Mouse (Mus musculus) heart, postnatal 25 days (tissue): Measurements from ENCODE around the gene 4833420G17Rik. TPM values are rescaled to one million over a fixed set of nuclear protein-coding genes. Genes with fewer than 3 reads are reported as not detected.
"Not testable (repeated sequence)": the region's sequence is repeated elsewhere in the genome, so short reads cannot be mapped to it uniquely, and the experiment has no call there.

Experiments
- DNase-seq: peaks from one replicate; pipeline ENCODE4 v3.0.0; 2022; ENCODE audit warnings: low spot score
- intact Hi-C: fragments of 180-260 bp; cut with DNase I; formaldehyde crosslinking; loops from one replicate; pipeline ENCODE4 v1.15.1; 2025
- total RNA-seq, 2 experiments: library from RNA; stranded (reverse); gene quantifications; 2 replicates each; pipeline ENCODE4 v1.2.3; 2021

Gene 4833420G17Rik
- total RNA-seq = 1 to 10 TPM; 8.7 to 9.6 TPM

DNA sequence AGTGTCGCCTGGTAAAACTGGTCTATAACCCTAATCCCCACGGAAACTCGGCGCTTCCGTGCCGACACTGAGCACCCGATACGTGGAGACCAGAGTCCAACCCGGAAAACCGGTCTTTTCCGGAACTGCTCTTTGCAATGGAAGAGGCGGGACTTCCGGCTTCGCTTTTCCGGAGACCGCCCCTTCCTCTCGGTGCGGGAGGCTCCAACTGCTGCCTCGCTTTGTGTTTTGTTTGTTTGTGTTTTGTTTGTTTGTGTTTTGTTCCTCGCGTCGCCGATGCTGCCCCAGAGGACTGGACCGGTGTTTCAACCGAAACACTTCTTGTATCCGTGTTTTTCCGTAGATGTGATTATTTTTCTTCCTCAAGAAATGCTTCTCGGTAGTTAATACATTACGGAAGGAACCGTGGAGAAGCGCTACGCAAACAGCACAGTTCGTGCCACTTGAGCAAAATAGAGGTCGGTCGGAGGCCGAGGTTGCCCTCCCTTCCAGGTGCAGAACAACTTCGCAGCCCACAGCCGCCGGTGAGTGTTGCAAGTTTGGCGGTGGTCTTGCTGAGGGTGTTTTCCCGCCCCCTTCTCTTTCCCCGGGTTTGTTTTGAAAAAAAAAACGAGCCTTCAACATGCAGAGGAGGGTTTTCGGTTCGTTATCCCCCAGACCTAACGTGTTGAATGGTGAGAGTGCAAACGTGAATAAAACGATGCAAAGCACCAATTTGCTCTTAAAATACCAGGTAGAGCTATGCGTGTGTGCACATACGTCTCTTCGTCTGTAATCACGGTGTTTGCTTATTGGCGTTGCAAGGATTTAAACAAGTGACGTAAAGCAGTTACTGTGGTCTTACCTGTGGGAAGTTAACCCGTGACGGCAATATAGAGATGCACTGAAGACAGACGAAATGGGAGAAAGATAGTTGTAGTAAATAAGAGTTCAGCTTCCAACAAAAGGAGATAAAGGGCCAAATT is at the start of gene 4833420G17Rik:
TSS of gene 4833420G17Rik (plus strand) at position 173 of the 965 bp plus-strand sequence.
- intact Hi-C loops = loop anchor here (2.0 to 5.0 kb wide), 2 partner anchors 34 to 66 kb away; partner anchors contain the start of gene Paip1

DNA sequence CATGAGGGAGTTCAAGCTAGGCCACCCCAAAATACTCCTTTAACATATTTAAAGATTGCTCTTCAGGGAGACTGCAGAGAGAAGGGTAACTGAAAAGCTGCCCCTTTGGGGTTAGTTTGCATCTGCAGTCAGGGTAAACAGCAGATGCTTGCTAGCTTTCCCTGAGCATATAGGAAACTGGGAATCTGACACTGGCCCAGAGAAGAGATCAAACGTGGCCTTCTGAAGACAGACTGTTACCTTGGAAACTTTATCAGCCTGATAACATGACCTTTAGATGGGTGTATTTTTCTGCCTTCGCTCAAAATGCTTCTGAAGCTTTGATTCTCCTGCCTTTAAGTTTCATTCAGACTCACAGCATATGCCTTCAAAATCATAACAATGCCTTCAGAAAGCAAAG is 49.5 kb upstream of the 4833420G17Rik start:
- intact Hi-C loops = no loop called here
- DNase-seq = no peak

More for the DNA sequence above, at the start of gene 4833420G17Rik:
- DNase-seq = peak; percentile 77

DNA sequence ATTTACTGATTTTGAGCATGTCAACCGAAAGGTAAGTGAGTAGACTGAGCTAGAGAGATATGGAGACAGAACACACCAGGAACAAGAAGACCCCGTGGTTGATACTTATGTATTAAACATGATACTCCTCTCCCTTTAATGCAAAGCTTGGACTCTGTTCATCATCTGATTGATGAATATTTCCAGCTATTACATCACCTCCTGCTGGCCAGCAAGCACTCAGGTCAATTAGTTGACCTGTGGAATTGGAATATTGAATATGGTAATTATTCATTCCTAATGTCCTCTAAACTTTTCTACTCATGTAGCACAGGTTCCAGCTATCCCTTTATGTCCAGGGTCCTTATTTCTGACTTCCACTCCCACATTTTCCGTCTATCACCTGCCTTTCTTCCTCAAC is 44.1 kb upstream of the 4833420G17Rik start:
- DNase-seq = no peak
- intact Hi-C loops = no loop called here

DNA sequence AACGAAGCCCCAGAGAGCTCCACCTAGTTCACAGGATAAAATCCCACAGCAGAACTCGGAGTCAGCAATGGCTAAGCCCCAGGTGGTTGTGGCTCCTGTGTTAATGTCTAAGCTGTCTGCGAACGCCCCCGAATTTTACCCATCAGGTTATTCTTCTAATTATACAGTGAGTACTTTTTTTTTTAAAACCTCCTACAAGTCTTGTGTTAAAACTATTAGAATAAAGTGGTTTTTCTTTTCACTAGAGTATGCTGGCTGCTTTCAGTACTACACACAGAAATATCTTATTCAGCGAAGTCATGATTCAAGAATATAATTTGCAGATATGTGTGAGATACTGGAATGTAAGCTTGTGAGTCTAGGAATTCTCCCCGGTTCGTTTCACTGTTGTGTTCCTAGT is 32.4 kb upstream of the 4833420G17Rik start:
- intact Hi-C loops = no loop called here
- DNase-seq = no peak

DNA sequence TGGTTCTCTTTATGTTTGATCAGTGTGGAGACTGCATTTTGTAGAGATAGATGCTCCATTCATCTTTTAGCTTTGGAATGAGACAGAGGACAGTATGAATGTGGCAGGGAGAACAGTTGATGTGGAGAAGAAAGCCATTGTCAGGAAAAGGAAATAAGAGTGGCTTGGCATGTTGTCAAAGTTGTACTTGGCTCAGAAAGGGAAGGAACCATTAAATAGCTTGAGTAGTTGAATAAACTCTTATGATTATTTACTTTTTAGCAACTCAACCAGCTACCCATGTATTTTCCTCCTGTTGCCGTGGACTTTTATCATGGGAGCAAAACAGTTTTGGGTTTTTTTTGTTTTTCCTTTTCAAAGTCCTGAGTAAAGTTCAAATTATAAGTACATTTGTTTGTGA is 30.5 kb upstream of the 4833420G17Rik start:
- intact Hi-C loops = no loop called here
- no peak for DNase-seq

DNA sequence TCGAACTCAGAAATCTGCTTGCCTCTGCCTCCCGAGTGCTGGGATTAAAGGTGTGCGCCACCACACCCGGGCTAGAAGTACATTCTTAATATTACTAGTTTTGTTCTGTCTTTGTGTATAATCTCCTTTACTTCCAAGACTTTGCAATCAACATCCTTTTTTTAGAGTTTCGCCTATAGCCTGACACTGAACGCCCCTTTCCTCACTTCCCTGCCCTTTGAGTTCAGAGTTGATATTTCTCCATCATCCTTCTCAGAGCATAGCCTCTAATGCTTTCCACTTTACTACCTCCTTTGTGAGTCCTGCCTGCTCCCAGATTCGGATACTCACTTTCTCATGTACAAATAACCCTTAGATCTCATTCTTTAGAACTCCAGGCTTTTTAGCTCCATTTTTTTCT is 28.2 kb upstream of the 4833420G17Rik start:
- intact Hi-C loops = no loop called here
- DNase-seq = no peak

DNA sequence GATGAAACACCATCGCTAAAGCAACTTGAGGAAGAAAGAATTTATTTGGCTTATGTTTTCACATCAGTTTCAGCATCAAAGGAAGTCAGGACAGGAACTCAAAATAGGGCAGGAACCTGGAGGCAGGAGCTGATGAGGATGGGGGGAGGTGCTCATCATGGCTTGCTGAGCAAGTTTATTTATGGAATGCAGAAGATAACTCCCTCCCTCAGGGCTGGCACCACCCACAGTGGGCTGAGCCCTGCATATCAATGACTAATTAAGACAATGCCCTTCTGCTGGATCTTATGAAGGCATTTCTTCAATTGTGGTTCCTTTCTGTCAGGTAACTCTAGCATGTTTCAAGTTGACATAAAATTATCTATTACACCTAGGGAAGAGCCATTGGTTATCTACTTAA is 20.3 kb upstream of the 4833420G17Rik start:
- intact Hi-C loops = no loop called here
- DNase-seq = no peak

DNA sequence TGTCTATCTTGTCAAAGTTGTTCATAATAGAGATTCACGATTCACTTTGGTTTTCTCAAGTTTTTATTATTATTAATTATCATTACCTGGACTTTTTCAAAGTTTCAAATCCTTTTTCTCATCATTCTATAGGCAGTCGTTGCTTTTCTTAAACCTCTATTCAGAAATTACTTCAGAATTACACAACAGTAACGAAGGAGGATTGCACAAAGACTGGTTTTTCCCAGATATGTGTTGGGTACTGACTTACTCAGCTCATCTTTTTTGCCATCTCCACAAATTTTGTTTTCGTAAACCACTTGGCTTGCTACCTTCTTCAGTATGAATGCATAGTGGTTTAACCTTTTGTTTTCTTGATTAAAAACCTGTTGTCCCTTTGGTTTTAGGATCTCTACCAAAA is 9.0 kb upstream of the 4833420G17Rik start:
- DNase-seq = no peak
- intact Hi-C loops = no loop called here

DNA sequence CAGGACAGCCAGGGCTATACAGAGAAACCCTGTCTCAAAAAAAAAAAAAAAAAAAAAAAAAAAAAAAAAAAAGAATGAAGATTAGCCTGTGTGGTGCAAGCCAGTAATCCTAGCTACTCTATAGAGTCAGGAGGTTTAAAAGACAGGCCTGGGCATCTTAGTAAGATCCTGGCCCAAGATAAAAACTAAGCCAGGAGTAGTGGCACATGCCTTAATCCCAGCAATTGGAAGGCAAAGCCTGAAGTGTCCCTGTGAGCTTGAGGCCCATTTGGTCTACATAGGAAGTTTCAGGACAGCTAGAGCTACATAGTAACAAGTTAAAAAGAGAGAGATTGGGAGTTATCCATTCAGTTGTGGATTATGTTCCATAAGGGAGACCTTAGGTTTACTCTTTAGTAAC is 7.5 kb upstream of the 4833420G17Rik start:
- intact Hi-C loops = no loop called here
- no peak for DNase-seq

DNA sequence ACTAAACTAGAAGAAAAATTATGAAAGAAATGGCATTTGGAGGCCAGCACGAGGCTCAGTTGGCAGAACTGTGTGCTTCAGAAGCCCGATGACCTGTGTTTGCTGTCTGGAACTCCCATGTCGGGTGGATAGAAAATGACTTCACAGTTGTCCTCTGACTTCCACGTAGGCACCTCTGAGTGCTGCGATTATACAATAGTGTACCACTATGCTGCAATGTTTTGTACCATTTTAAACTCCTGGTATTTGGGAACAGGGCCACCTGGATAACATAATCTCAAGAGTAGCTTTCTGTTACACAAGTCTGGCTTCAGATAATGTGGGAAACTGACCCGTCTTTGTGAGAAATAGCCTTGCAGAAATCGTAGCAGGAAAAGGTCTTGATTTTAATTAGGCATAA is 6.2 kb upstream of the 4833420G17Rik start:
- intact Hi-C loops = no loop called here
- no peak for DNase-seq

DNA sequence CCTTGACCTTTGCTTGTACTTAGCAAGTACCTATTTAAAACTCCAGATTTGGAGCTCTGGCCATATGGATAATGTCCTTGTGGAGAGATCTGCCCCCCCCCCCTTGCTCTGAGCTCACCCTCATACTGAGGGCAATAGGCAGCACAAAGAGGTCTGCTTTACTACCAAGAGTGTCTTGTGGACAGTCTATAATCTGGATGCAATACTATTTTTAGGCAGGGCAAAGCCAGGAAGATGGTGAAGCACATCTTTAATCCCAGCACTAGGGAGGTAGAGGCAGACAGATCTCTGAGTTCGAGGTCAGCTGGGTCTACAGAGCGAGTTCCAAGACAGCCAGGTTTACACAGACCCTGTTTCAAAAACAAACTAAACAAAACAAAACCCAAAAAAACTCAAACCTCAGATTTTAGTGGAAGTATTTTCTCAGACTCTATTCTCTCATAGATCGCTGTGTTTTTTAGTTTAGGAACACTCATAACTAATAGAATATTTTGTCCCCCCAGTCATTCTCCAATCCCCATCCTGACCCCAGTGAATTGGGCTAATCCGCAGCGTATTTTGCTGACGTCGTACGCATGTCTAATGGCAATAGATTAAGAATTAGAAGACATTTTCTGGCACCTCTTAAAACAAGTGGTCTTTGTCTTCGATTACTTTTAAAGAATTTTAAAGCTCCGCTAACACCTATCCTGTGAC is 520 bp upstream of the 4833420G17Rik start:
- intact Hi-C loops = loop anchor here (2.0 to 5.0 kb wide), 2 partner anchors 33 to 65 kb away; partner anchors contain the start of gene Paip1
- DNase-seq = no peak

DNA sequence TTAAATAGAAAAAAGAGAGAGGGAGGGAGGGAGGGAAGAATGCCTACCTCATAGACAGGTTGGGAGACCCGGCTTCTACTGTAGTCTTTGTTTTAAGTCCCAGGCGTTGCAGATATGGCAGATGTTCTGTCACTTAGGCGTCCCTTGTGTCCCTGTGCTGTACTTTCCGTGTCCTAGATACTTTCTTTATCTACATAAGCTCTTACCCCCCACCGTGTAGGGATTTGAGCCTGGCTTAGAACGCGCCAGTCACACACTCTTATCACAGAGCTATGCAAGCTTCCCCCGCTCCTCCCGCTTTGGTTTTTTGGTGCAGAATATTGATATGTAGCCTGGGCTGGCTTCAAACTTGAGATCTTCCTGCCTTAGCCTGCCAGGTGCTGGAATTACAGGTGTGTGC is 14.1 kb downstream of the 4833420G17Rik start:
- intact Hi-C loops = no loop called here

DNA sequence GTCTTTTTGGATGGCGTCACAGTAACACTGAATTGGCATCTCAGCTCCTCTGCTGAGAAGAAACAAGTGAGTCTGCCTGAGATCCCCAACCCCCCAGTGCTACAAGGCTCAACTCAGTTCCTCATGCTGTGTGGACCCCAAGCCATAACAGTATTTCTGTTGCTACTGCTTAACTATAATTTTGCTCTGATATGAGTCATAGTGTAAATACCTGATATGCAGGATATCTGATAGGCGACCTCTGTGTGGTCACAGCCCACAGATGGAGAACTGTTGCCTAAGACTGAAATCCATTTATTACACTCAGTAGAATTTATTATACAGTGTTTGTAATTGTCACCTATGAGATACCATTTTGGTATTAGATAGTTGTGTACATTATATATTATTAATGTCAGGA is 15.2 kb downstream of the 4833420G17Rik start:
- no peak for DNase-seq
- intact Hi-C loops = no loop called here

More for the DNA sequence above, 14.1 kb downstream of the 4833420G17Rik start:
- DNase-seq = no peak

DNA sequence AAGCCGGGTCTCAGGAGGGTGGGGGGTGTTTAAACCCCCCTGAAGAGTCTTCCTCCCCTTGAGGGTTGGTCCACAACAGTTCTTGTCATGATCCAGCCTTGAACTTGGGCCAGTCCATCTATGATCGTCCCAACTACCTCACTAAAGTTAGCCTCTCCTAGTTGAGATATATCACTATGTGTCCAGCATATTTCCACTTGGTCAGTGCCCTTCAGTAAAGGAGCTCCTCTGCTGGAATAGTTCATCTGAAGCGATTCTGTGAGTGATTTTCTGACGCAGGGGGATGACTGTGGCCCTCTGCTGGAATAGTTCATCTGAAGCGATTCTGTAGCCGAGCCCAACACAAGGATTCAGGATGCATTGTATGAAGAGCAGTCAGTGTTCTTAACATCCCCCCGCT is 24.8 kb downstream of the 4833420G17Rik start:
- DNase-seq = no peak
- intact Hi-C loops = no loop called here

DNA sequence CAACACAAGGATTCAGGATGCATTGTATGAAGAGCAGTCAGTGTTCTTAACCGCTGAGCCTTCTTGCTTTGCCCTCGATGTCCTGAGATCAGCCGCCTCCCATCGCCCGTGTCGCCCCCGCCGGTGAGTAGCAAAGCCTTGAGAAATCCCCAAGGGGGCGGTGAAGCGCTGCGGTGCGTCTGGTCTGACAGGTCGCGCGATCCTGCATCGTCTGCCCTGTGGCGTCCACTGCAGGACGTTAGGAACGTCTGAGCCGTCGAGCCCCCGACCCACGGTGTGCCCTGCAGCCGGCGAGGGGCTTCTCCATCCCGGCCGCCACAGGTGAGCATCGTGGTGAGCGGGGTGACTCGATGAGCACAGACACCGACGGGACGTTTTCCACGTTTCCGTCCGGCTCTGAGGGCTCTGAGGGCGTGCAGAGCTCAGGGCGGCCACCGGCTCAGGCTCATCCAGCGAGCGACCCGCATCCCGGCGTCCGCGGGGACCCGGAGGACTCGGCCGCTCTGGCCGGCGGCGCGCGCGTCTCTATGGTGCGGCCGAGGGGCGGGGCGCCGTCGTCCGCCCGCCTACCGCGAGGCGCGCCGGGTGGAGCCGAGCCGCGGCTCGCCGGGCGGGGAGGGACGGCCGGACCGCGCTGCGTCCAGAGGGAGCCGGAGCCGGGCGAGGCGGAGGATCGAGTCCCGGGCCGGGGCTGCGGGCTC is 25.5 kb downstream of the 4833420G17Rik start, which contains the start of the genes Tmem267 and 3110070M22Rik:
TSS of gene Tmem267 (plus strand) at position 160 of the 701 bp plus-strand sequence.
TSS of gene 3110070M22Rik (minus strand) at position 504 of the 701 bp plus-strand sequence.
- DNase-seq = peak; percentile 64
- intact Hi-C loops = no loop called here

DNA sequence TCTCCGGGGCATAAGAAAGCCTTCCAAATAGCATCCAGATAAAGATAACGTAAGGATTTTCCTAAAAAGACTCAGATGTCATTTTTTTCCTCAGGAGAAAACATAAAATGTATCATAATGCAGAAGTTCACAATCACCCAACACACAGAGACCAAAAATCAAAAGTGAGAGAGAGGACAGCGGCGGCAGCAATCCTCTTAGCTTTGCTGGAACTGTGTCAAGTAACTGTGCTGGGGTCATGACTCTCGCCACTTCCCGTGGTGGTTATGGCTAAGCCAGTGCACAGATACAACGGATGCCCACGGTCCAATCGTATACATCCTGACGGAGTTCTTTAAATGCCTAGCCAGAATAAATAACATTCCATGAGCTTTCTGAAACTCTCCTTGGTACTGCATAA is 29.5 kb downstream of the 4833420G17Rik start:
- intact Hi-C loops, DNase-seq: not testable (repeated sequence)

DNA sequence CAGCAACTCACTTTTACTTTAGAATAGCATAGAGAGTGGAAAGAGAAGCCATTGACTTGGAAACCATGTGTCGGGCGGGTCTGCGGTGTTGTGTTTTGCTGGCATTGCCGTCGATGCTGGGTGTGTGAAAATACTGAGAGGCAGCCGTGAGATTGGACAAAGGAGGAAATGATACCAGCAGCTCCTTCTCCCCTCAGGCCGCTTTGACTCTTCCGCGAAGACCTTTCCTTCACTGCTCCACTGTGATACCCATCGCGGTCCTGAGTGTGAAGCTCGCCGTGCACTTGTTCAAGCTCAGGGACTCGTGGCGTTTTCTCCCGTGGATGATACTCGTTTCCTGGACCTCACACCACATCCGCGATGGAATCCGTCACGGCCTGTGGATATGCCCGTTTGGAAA is 32.4 kb downstream of the 4833420G17Rik start:
- intact Hi-C loops, DNase-seq: not testable (repeated sequence)
